Mouse (Mus musculus): ENCODE measurements around the gene Clstn2. TPM values are rescaled to one million over a fixed set of nuclear protein-coding genes. Genes with fewer than 3 reads are reported as not detected.

The Clstn2 gene
- polyA plus RNA-seq, 1 experiment from 2014 or later: 1.1 TPM

- Histone ChIP-seq H3K4me3 (ENCODE audit: low read depth, low read length) (no peak overlapping the region), H3K4me1 (replicated peaks; ENCODE audit: control insufficient read depth, insufficient read depth, low read length) (no peaks in the 10 kb centered on the region), H3K36me3 (ENCODE audit: control insufficient read depth, insufficient read depth, low read length) (no peaks in the 10 kb centered on the region), H3K4me2 (ENCODE audit: low read length) (no peak overlapping the region), H3K9ac (ENCODE audit: low read length) (no peak overlapping the region), H3K27me3 (replicated peaks; ENCODE audit: control insufficient read depth, insufficient read depth, low read length) (no peaks in the 10 kb centered on the region), H3K9me3 (ENCODE audit: control insufficient read depth, low read length) (no peaks in the 10 kb centered on the region), H3K27ac (ENCODE audit: low read depth) (no peak overlapping the region)
- DNase-seq (ENCODE audit: low spot score) (no peak), ATAC-seq (replicated peaks; ENCODE audit: low FRiP score, low TSS enrichment, low read depth) (no peak)
- 78% methylated on average over 6 of the region's 6 CpGs for WGBS
Observed at GRCm38 (mm10) chr9:97460452-97460851, 572.5 kb downstream of the Clstn2 start.

DNA sequence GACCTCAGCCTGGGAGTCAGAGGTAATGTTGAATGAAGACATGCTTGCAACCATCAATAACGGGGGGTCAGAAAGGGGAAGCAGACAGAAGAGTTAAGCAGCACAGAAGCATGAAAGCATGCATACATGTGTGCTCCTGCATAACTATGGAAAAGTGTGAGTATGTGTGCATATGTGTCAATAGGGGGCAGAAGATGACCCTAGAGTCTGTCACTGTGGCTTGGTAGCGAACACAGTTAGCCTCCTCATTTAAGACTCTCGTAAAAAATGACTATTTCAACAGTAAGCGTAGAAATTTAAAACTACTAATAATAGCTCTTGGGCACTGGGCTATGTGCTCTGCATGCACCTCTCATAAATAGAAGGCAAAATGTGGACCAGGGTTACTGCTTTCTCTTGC is 573.2 kb downstream of the Clstn2 start:
- Histone ChIP-seq H3K27ac (ENCODE audit: low read depth) (no peak overlapping the region), H3K27me3 (replicated peaks; ENCODE audit: control insufficient read depth, insufficient read depth, low read length) (no peaks in the 10 kb centered on the region), H3K4me2 (ENCODE audit: low read length) (no peak overlapping the region), H3K9ac (ENCODE audit: low read length) (no peak overlapping the region), H3K9me3 (ENCODE audit: control insufficient read depth, low read length) (no peaks in the 10 kb centered on the region), H3K4me1 (replicated peaks; ENCODE audit: control insufficient read depth, insufficient read depth, low read length) (no peaks in the 10 kb centered on the region), H3K36me3 (ENCODE audit: control insufficient read depth, insufficient read depth, low read length) (no peaks in the 10 kb centered on the region), H3K4me3 (ENCODE audit: low read depth, low read length) (no peak overlapping the region)
- 69% methylated on average over 4 of the region's 4 CpGs for WGBS
- ATAC-seq (replicated peaks; ENCODE audit: low FRiP score, low TSS enrichment, low read depth) (no peak), DNase-seq (ENCODE audit: low spot score) (no peak)

DNA sequence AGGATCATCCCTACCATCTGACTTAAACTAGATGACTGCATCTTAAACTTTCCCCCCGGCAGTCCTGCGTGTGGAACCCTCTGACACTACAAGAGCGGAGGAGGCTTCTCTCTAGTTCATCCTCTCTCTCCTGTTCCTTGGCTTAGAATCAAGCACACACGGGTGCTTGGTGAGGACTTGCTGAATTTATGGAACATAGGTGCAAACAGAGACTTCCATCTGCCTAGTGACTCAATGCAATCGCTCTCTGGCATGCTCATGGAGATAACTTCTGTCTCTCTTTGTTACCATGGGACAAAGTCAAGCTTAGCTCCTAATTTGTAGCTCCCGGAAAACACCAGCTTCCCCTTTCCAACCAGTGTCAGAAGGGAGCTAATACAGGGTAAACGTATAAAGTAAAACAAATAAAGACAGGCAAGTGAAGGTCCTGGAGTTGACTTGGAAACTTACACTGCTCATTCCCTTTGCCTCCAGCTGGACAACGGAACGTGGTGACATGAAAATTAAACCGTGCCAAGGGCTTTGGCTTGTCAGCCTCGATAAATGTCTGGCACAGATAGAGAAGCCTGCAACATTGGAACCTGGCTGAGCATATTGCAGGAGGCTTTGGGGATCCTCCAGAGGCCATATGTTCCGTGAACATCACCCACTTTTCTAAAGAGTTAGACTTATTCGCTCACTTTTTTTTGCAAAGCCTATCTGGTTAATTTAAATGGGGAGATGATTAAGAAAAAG is 583.5 kb downstream of the Clstn2 start:
- Histone ChIP-seq H3K36me3 (ENCODE audit: control insufficient read depth, insufficient read depth, low read length) (no peaks in the 10 kb centered on the region), H3K4me1 (replicated peaks; ENCODE audit: control insufficient read depth, insufficient read depth, low read length) (no peaks in the 10 kb centered on the region), H3K4me2 (ENCODE audit: low read length) (no peak overlapping the region), H3K4me3 (ENCODE audit: low read depth, low read length) (no peak overlapping the region), H3K9me3 (ENCODE audit: control insufficient read depth, low read length) (no peaks in the 10 kb centered on the region), H3K27me3 (replicated peaks; ENCODE audit: control insufficient read depth, insufficient read depth, low read length) (no peaks in the 10 kb centered on the region), H3K9ac (ENCODE audit: low read length) (no peak overlapping the region), H3K27ac (ENCODE audit: low read depth) (no peak overlapping the region)
- WGBS: 72% methylated on average over 13 of the region's 13 CpGs
- no peak for DNase-seq (ENCODE audit: low spot score)
- ATAC-seq (replicated peaks; ENCODE audit: low FRiP score, low TSS enrichment, low read depth): no peak

DNA sequence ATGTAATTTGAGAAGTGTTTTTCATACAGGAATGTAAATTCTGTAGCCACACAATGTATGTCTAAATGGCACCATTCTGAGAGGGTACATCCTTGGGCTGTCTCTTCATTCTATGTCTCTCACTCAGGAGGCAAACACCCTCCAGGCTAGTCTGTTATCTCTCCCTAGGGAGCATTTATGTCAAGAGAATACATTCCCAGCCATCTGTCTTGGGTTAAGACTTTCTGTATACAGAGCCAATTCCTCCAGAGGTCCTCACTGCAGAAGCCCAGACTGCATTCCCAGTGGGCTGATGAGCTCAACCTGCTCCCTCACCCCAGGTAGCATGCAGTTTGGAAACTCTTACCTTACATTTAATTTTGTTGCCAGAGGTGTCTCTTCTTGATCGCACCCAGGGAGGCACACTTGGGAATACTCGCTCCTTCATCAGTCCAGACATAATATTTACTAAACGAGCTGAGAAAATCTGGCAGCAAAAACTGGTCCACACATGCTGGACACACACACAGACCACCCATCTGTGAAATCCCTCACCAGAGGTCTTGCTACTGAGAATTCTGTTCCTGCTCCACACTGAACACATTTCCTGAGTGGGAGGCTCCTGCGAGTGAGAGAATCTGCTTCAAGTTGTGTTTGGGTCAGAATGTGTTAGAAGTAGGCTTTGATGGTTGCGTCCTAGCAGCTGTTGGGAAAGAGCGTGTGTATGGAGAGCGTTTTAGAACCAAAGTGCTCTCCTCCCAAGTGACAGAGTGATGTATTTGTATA is 592.9 kb downstream of the Clstn2 start:
- Histone ChIP-seq H3K4me1 (replicated peaks; ENCODE audit: control insufficient read depth, insufficient read depth, low read length) (no peaks in the 10 kb centered on the region), H3K36me3 (ENCODE audit: control insufficient read depth, insufficient read depth, low read length) (no peaks in the 10 kb centered on the region), H3K9ac (ENCODE audit: low read length) (no peak overlapping the region), H3K9me3 (ENCODE audit: control insufficient read depth, low read length) (no peaks in the 10 kb centered on the region), H3K27ac (ENCODE audit: low read depth) (no peak overlapping the region), H3K4me3 (ENCODE audit: low read depth, low read length) (no peak overlapping the region), H3K27me3 (replicated peaks; ENCODE audit: control insufficient read depth, insufficient read depth, low read length) (no peaks in the 10 kb centered on the region), H3K4me2 (ENCODE audit: low read length) (no peak overlapping the region)
- WGBS: 57% methylated on average over 7 of the region's 7 CpGs
- DNase-seq (ENCODE audit: low spot score) (no peak), ATAC-seq (replicated peaks; ENCODE audit: low FRiP score, low TSS enrichment, low read depth) (no peak)

- Histone ChIP-seq H3K4me3 (ENCODE audit: low read depth, low read length) (no peak overlapping the region), H3K27me3 (replicated peaks; ENCODE audit: control insufficient read depth, insufficient read depth, low read length) (no peaks in the 10 kb centered on the region), H3K9ac (ENCODE audit: low read length) (no peak overlapping the region), H3K4me1 (replicated peaks; ENCODE audit: control insufficient read depth, insufficient read depth, low read length) (no peaks in the 10 kb centered on the region), H3K27ac (ENCODE audit: low read depth) (no peak overlapping the region), H3K36me3 (ENCODE audit: control insufficient read depth, insufficient read depth, low read length) (no peaks in the 10 kb centered on the region), H3K4me2 (ENCODE audit: low read length) (no peak overlapping the region), H3K9me3 (ENCODE audit: control insufficient read depth, low read length) (no peaks in the 10 kb centered on the region)
- 65% methylated on average over 3 of the region's 3 CpGs for WGBS
- ATAC-seq (replicated peaks; ENCODE audit: low FRiP score, low TSS enrichment, low read depth) (no peak), DNase-seq (ENCODE audit: low spot score) (peak; percentile 13)
Observed at GRCm38 (mm10) chr9:97434666-97435065, 598.3 kb downstream of the Clstn2 start.

GRCm38 (mm10) chr9:97429885-97430449 is 603.0 kb downstream of the Clstn2 start:
- no peak overlapping the region for H3K27ac ChIP-seq (ENCODE audit: low read depth)
- H3K4me1 ChIP-seq (replicated peaks; ENCODE audit: control insufficient read depth, insufficient read depth, low read length): no peaks in the 10 kb centered on the region
- no peak overlapping the region for H3K4me3 ChIP-seq (ENCODE audit: low read depth, low read length)
- WGBS: 77% methylated on average over 1 of the region's 1 CpGs
- H3K36me3 ChIP-seq (ENCODE audit: control insufficient read depth, insufficient read depth, low read length): no peaks in the 10 kb centered on the region
- DNase-seq (ENCODE audit: low spot score): no peak
- H3K4me2 ChIP-seq (ENCODE audit: low read length): no peak overlapping the region
- no peak overlapping the region for H3K9ac ChIP-seq (ENCODE audit: low read length)
- no peaks in the 10 kb centered on the region for H3K9me3 ChIP-seq (ENCODE audit: control insufficient read depth, low read length)
- no peak for ATAC-seq (replicated peaks; ENCODE audit: low FRiP score, low TSS enrichment, low read depth)
- no peaks in the 10 kb centered on the region for H3K27me3 ChIP-seq (replicated peaks; ENCODE audit: control insufficient read depth, insufficient read depth, low read length)

DNA sequence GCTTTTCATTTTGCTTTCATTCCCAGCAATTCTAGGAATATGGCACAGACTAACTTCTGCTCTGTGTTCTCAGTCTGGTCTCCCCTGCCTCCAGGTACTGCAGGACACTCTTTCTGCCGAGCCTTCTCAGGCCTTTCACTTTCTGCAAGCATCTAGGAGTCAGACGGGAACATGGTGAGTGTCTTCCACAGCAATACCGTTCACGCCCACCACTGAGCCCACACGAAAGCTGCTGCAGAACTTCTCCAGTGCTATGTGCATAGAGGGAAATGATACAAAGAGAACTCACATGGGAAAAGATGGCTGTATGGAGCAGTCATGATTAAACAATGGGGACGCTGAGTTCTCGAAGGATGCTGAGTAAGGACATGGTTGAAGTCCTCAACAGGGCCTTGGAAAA is 604.9 kb downstream of the Clstn2 start:
- H3K27ac ChIP-seq (ENCODE audit: low read depth): no peak overlapping the region
- H3K9me3 ChIP-seq (ENCODE audit: control insufficient read depth, low read length): no peaks in the 10 kb centered on the region
- 83% methylated on average over 7 of the region's 7 CpGs for WGBS
- H3K4me1 ChIP-seq (replicated peaks; ENCODE audit: control insufficient read depth, insufficient read depth, low read length): no peaks in the 10 kb centered on the region
- ATAC-seq (replicated peaks; ENCODE audit: low FRiP score, low TSS enrichment, low read depth) (no peak), DNase-seq (ENCODE audit: low spot score) (no peak)
- no peak overlapping the region for H3K9ac ChIP-seq (ENCODE audit: low read length)
- H3K36me3 ChIP-seq (ENCODE audit: control insufficient read depth, insufficient read depth, low read length): no peaks in the 10 kb centered on the region
- H3K4me3 ChIP-seq (ENCODE audit: low read depth, low read length): no peak overlapping the region
- no peaks in the 10 kb centered on the region for H3K27me3 ChIP-seq (replicated peaks; ENCODE audit: control insufficient read depth, insufficient read depth, low read length)
- H3K4me2 ChIP-seq (ENCODE audit: low read length): no peak overlapping the region

DNA sequence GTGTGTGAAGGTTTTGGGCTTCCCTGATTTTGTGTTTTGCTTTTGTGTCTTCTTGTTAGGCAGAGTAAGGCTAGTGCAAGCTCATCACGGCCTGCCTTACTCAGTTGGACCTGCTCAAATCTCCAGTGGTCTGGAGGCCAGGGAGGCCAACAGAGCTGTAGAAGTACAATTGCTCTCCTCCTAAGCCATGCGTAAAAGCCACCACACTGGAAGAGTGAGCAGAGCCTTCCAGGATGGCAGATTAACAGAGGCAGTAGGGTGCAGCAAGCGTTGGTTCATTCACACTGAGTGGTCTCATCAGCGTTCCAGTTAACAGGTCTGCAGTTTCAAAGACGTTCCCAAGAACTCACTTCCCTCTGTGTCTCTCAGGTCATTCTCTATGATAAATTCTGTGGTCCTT is 612.1 kb downstream of the Clstn2 start:
- no peaks in the 10 kb centered on the region for H3K27me3 ChIP-seq (replicated peaks; ENCODE audit: control insufficient read depth, insufficient read depth, low read length)
- ATAC-seq (replicated peaks; ENCODE audit: low FRiP score, low TSS enrichment, low read depth) (no peak), DNase-seq (ENCODE audit: low spot score) (no peak)
- H3K4me1 ChIP-seq (replicated peaks; ENCODE audit: control insufficient read depth, insufficient read depth, low read length): no peaks in the 10 kb centered on the region
- H3K9ac ChIP-seq (ENCODE audit: low read length): no peak overlapping the region
- H3K9me3 ChIP-seq (ENCODE audit: control insufficient read depth, low read length): no peaks in the 10 kb centered on the region
- H3K27ac ChIP-seq (ENCODE audit: low read depth): no peak overlapping the region
- H3K4me2 ChIP-seq (ENCODE audit: low read length): no peak overlapping the region
- H3K36me3 ChIP-seq (ENCODE audit: control insufficient read depth, insufficient read depth, low read length): no peaks in the 10 kb centered on the region
- no peak overlapping the region for H3K4me3 ChIP-seq (ENCODE audit: low read depth, low read length)
- WGBS: 73% methylated on average over 5 of the region's 5 CpGs
